Mouse (Mus musculus) yolk sac, embryonic 10.5 days (tissue): ENCODE data around the gene Aff3.

Source experiments
- DNase-seq: peaks from one replicate; pipeline ENCODE4 v3.0.0-alpha.2; 2017; ENCODE audit warnings: low spot score

The Aff3 gene

DNA sequence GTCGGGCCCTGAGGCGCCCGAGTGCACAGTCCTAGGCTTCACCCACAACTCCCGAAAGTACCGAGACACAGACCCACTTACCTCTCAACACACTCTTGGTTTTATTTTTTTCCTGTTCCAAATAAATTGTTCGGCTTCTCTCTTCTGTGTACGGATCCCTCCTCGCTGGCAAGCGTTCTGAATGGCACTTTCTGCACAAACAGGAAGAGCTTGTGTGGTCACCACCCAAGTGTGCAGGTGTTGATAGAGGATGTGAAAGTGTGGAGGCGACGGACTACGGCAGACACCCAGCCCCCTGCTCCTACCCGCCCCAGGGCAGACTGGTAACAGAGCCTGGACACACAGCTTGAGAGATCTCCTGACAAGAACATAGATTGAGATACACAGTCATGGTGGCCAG is at the start of gene Aff3:
Gene Aff3, minus strand, starts transcription at position 179 of the 400 bp plus-strand sequence.
- no peak for DNase-seq

DNA sequence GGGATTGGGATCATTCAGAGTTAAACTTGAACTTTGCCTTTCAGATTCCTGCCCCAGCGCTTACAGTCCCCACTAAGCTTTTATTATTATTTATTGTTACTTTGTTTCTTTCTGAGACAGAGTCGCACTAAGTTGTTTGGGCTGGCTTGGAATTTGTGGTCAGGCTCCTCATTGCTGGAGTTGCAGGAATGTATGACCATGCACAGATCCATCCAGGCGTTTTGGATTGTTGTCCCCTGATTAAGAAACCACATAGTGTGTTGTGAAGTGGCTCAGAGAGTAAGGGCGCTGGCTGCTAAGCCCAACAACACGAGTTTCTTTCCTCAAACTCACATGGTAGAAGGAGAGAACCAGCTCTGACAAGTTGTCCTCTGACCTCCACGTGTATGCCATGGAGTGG is 35.9 kb upstream of the Aff3 start:
- DNase-seq = no peak

- DNase-seq = no peak
Measured at GRCm38 (mm10) chr1:38699244-38699643, 34.5 kb upstream of the Aff3 start.

- DNase-seq = no peak
Measured at GRCm38 (mm10) chr1:38695812-38696681, 31.3 kb upstream of the Aff3 start.

DNA sequence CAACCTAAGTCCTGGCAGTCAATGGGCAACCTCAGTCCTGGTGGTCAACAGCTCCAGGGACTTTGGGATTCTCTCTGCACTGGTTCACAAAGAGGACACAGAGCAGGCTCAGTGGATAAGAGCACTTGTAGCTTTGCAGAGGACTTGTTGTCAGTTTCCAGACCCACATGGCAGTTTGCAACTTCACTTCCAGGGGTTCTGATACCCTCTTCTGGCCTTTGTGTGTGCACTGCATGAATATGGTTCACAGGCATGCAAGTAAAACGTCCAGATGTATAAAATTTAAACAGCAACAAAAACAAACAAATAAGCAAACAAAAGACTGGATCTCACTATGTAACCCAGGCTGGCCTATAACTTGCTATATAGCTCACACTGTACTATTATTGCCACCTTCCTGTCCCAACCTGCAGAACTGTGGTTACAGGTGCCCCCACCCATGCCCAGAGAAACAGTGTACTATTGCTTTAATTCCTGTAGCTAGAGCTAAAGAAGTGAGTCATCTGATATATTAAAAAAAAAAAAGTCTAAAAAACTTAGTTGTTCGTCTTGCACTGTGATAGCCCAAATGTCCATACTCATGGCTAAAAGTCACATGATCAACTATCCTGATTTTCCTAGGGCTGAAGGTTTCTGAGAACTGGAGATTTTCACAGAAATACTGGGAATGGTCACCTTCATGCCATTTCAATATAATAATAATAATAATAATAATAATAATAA is 30.5 kb upstream of the Aff3 start:
- no peak for DNase-seq

DNA sequence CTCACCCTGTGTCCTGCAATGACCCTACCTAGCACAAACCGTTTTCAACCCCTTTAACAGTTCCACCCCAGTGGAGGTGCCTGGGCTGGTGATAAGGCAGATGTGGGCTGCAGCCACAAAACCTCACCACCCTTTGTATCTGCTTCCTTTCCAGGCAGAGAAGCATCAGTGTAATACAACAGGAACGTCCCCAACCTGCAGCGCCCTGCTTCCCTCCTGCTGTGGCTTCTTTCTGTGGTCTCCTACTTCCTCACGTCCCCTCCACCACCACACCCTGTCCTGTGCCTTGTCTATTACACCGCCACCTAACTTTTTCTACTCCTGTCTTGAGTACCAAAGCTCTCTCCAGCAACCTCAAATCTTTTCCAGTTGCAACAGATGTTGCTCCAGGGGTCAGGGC is 29.4 kb upstream of the Aff3 start:
- DNase-seq = no peak

DNA sequence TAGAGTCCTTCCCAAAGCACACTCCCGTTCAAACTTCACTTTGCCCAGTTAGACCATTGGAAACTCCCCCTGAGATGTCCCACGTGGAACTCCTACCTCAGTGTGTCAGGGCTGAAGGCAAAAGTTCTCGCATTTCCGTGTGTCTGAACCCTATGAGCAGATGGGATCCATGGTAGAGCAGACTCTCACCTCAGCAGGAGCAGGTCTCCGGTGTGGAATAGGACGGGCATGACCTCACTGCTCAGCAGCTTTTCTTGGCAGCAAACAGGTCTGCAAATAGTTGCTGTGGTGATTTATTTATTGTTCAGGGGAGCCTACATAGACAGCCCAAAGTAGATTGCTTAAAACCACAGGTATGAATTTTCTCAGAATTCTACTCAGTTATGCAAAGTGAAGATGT is 25.7 kb upstream of the Aff3 start:
- no peak for DNase-seq

DNA sequence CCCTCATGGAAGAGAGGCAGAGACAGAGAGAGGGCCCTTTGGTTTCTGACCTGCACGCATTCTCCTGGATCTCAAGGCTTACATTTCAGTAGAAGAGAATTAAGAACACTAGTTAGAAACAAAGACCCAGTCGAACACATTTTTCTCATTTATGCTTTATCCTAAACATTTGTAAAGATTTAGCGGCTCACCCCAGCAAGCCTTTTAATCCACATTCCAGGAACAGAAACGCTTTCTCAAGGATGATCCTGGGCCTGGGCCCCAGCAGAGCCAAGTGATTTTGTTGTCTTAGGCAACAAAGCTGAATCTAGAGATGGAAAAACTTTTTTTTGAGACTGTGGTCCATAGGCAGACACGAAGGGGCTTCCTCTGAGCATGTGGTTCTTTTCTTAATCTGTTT is 23.5 kb upstream of the Aff3 start:
- no peak for DNase-seq

DNA sequence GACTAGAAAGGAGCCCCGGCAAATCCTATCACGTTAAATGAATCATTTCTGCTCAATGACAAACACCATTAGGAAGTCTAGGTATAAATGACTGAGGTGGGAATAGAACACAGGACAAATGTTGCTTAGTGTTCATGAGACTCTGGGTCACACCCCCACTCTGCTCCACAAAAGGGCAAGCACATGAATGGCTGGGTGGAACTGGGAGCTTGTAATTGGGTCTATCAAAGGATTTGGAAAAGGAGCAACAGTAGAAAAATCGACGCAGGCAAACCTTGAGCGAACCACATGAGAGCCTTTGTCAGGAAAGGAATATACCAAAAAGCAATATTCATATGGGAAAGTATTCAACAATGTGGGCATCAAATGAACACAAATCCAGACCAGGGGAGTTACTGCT is 21.0 kb upstream of the Aff3 start:
- DNase-seq = no peak

DNA sequence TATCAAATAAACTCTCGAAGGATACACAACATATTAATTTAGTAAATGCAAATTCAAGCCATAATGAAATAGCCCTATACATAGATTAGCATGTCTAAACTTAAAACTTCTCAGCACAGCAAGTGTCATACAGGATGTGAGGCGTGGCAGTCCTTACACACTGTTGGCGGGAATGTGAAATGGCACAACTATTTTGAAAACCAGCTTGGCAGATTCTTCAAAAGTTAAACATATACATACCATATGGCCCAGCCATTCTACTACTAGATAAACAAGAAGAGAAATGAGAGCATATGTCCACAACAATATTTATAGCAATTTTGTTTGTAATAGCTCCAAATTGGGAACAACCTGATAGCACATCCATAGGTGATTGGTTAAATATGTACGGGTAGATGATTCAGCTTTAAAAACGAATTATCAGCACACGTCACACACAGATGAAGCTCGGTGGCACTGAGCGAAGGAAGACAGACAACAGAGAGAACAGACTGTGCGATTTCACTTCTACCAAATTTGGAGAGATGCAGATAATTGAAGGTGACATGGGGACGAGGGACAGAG is 18.5 kb upstream of the Aff3 start:
- no peak for DNase-seq

GRCm38 (mm10) chr1:38679890-38680289 is 15.1 kb upstream of the Aff3 start:
- DNase-seq = no peak

GRCm38 (mm10) chr1:38671756-38672155 is 7.0 kb upstream of the Aff3 start:
- no peak for DNase-seq

DNA sequence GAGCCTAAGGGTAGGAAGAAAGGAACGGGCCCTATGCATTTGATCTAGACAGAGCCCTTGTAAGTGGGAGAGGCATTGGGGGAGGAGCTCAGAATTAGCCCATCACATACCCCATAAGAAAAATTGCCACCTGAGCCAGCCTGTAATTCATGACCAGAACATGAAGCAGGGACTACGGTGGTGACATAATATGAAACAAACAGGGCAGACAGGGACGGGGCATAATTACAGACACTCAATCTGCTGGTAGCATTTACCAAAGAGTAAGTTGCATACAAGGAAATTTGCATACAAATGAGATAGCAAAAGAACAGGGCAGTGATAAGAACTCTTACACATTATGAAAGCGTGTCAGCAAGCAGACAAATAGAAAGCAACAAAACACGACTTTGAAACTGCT is 6.3 kb upstream of the Aff3 start:
- DNase-seq = no peak

- DNase-seq = no peak
Measured at GRCm38 (mm10) chr1:38668327-38668726, 3.6 kb upstream of the Aff3 start.

GRCm38 (mm10) chr1:38667892-38668291 is 3.1 kb upstream of the Aff3 start:
- no peak for DNase-seq

- DNase-seq = no peak
Measured at GRCm38 (mm10) chr1:38666766-38667118, 2.0 kb upstream of the Aff3 start.

GRCm38 (mm10) chr1:38666111-38666765 is 1.5 kb upstream of the Aff3 start:
- no peak for DNase-seq

DNA sequence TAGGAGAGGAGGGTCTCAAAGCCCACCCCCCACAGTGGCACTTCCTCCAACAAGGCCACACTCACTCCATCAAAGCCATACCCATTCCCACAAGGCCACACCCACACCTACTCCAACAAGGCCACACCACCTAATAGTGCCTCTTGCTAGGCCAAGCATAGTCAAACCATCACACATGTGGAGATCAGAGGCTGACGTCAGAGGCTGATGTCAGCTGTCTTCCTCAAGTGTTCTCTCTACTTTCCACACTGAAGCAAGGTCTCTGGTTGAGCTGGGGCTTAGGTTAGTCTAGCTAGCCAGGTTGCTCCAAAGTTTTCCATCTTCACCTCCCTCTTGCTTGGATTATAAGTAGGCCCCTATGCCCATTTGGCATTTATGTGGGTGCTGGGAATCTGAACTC is 856 bp upstream of the Aff3 start:
- DNase-seq = no peak

GRCm38 (mm10) chr1:38664261-38664660 is 494 bp downstream of the Aff3 start:
- DNase-seq = no peak

DNA sequence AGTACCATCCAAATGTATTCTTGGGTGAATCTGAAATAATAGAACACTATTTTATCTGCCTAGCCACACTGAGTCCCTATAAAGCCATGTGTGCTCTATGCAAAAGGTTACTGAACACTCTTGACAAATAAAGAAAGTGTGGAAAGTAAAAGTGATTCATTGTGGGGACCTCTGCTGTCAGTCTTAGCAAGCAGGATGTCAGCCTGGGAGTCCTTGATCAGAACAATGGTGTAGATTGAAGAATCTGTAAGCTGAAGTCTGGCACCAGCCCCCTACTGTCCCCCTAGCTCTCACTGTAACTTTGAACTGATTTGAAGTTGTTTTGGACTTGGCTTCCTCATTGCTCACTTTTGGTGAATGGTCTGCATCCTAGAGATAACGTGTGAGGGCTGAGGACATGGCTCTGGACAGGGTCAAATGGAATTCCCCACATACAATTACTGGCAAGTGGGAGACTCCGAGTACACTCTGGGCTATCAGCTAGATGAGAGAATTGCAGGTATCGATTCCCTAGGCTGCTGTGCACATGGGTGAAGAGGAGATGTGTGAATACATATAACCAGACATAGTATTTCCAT is 2.0 kb downstream of the Aff3 start:
- DNase-seq = no peak

- DNase-seq = no peak
Measured at GRCm38 (mm10) chr1:38658933-38659553, 5.7 kb downstream of the Aff3 start.

DNA sequence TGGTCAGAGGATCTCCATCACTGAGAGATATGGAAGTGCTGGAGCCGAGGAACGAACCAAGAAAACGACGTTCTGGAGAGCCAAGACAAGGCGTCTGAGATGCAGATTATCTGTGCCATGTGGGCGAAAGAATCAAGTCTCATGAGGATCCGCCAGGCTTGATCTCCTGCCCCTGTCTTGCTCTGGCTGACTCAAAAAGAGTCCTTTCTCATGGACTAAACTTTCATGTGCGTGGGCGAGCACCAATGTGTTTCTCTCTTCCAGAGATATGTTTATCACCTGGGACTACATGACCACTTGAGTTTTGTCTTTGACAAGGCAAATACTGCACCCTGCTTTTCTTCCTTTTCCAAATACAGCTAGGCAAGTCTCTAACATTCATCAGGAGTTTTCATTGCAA is 6.4 kb downstream of the Aff3 start:
- DNase-seq = no peak
